Mouse (Mus musculus): ENCODE measurements around the gene Gse1.

Gse1 gene

DNA sequence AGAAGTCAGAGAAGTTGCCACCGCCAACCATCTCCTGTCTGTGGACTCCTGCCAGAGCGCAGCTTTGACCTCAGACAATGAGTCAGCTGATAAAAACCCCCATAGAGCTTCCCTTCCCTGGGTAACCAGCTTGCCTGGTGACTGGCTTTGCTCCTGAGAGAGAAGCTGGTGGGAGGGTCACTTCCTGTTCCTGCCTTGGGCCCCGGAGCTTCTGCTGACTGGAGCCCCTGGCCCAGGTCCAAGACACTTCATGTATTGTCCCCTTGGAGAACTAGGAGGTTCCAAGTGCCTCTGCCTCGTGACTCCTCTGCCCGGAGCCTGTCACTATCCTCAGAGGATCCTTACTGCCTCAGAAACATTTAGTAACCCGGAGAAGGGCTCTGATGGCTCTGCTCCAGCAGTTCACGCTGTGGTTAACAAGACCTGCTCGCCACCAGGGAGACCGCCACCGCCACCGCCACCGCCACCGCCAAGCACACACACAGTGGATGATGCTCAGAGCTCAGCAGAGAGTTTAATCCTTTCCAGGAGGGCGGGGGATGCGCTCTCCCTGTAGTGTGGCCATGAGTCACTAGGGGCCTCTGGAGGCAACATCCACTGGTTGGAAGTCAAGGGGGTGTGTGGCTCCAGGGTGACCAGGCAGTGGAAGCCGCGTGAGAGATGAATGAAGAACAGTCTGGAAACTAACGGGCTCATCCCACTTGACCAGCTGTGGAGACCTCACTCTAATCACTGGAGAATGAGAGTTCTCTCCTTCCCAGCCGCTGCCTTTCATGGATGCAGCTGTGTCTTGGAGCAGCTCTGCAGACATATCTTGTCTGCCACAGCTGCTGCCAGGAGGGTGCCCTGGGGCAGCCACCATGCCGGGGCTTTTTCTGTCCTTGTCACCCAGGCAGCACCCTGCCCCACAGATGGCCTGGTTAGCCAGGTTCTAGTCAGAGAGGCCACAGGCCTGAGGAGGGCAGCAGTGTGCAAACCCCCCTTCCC is 335.9 kb downstream of the Gse1 start:
- peak; percentile 87 for DNase-seq

DNA sequence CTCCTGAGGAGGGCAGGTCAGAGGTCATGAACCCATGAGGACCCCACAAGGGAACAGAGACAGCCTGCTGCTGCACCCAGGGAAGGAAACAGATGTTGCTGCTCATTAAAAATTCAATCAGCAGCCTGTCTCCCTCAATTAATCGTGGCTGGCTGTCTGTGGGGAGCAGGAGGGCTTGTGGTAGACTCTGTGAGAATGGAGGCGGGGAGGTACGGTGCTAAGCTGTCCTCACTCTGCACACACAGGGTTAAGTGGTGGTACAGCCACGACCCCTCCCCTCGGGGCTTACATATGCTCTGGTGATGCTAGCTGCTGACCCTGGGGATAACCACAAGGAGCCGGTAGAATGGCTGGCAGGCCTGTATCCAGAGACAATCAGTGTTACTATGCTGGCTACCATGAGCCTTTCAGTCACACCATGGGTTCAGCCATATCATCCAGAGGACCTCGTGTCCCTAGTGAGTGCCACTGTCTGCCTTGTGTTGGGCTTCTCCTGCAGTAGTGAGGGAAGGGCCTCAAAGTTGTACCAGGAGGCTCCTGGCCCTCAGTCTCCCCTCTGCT is 337.0 kb downstream of the Gse1 start:
- no peak for DNase-seq

DNA sequence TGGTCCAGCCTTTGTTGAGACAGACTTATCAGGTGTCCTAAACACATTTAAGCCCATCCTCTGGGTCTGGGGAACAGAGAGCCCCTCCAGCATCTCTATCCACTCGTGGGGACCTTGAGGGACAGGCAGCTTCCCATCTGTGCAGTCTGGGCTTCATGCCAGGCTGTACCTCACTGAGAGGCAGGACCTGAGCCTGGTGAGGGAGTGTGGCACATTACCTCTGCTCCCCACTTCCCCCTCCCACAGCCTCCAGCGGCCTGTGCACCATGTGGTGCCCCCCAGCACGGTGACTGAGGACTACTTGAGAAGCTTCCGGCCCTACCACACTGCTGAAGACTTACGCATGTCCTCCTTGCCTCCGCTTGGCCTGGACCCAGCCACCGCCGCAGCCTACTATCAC is 338.4 kb downstream of the Gse1 start:
- DNase-seq: no peak

DNA sequence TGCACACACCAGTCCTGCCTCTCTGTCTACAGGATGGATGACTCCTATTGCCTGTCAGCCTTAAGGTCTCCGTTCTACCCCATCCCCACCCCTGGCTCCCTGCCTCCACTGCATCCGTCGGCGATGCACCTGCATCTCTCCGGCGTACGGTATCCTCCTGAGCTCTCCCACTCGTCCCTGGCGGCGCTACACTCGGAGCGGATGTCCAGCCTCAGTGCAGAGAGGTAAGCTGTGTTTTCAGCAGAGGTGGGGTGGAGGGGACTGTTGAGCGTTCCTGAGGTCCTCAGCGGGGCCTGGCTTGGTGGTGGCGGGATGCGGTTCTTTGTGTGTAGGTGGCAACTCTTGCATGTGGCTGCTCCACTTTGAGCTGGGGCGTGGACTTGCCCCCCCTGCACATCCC is 339.5 kb downstream of the Gse1 start:
- DNase-seq: no peak

DNA sequence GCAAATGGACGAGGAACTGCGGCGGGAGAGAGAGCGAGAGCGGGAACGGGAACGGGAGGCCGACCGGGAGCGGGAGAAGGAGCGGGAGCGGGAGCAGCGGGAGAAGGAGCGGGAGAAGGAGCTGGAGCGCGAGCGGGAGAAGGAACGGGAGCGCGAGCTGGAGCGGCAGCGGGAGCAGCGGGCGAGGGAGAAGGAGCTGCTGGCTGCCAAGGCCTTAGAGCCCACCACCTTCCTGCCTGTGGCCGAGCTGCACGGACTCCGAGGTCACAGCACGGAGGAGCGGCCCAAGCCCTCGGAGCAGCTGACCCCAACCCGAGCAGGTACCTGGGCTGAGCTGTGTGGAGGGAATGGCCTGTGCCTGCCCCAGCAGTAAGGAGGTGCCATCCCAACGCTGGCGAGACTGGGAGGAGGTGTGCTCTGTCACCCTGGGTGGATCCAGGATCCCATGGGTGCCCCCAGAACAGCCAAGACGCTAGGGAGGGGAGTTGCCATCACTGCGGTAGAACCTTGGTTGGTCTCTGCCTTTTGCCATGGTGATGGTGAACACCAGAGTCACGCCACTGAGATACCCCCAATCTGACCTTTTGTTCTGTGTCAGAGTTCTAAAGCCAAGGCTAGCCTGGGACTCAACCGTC is 340.0 kb downstream of the Gse1 start:
- no peak for DNase-seq

DNA sequence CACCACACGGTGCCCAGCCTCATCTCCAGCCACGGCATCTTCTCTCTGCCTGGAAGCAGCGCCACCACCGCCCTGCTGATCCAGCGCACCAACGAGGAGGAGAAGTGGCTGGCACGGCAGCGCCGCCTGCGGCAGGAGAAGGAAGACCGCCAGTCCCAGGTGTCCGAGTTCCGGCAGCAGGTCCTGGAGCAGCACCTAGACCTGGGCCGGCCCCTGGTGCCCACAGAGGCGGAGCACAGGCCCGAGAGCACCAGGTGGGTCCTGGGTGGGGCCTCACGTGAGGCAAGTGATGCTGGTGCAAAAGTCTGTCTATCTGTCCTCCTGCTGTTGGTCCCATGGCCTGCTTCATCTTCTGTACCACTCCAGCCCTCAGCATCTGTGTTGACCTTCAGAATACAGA is 340.9 kb downstream of the Gse1 start:
- no peak for DNase-seq

DNA sequence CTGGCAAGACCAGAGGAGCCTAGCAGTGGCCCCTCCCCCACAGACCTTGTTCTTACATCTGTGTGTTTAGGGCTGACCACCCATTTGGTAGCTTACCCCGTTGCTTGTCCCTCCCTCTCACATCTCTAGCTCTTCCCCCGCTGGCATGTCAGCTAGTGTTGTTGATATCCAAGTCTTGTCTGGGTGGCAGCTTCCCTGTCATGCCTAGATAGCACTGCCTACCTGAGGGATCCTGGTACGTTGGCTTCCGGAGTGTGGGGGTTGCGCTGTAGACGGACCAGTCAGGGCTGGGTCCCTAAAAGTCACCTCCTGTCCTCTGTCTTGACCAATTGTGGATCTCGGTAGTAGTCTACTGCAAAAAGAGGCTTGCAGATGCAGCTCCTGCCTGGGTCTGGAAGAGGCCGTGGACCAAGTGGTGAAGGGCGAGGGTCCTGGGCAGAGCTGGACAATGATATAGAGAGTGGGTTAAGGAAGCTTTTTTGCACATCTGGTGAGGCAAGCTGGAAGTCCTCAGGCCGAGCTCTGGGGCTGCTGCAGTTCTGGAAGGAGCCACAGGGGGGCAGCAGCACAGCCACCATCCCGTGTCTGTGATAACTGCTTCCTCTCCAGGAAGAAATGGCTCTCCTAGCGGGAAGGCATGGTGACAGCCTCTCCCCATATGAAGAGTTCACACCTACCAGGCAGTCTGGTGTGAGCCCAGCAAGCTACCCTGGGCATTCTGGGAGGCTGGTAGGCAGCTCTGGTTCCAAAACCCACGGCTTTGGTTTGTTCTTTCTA is 341.9 kb downstream of the Gse1 start:
- DNase-seq: peak; percentile 82

DNA sequence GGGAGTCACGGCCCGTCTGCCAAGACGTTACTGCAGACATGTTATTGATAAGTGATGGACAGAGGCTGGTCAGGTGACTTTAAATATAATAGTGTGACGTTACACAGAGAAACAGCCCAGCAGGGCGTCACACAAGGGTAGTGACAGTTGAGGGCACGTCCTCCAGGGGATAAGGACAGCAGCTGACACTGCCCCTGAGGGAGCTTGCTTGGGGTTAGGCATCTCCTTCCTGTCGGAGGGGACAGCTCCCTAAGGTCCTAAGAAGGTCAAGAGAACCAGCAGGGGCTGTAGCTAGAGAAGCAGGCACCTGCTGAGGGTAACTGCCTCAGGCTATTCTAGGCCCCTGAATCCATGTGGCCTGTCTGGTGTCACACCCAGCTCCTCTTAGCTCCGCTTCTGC is 343.3 kb downstream of the Gse1 start:
- DNase-seq: no peak

DNA sequence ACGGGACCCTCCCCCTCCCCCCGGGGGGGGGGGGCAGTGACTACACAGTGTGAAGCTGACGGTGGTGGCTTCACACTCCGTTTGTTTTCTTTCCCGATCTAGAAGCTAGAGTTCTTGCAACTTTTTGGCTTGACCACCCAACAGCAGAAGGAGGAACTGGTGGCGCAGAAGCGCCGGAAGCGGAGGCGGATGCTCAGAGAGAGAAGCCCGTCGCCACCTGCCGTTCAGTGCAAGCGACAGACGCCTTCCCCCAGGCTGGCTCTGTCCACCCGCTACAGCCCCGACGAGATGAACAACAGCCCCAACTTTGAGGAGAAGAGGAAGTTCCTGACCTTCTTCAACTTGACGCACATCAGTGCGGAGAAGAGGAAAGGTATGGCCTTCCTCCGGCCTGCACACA is 344.3 kb downstream of the Gse1 start:
- DNase-seq: no peak

DNA sequence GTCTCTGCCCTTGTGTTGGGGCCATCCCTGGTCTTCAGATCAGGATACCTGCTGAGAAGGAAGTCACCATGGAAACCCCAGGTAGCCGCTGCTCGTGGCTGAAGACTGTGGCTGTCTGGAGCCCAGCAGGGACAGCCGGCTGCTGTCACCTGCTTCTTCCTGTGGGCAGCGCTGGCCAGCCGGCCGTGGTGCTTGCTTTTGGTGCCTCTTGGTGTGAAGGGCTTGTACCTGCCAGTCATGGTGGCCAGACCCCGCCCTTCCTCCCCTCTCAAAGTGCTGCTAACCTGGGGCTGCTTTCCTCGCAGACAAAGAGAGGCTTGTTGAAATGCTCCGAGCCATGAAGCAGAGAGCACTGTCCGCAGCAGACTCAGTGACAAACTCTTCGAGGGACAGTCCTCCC is 345.6 kb downstream of the Gse1 start:
- no peak for DNase-seq

DNA sequence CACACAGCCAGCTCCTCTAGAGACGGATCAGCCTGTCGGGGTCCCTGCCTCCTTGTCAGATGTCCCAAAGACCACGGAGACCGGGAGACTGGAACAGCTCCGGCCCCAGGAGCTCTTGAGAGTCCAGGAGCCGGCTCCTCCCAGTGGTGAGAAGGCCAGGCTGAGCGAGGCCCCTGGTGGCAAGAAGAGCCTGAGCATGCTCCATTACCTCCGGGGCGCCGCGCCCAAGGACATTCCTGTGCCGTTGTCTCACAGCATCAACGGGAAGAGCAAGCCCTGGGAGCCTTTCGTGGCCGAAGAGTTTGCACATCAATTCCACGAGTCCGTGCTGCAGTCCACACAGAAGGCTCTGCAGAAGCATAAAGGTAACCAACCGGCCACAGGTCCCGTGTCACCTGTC is 346.7 kb downstream of the Gse1 start:
- DNase-seq: peak; percentile 37

DNA sequence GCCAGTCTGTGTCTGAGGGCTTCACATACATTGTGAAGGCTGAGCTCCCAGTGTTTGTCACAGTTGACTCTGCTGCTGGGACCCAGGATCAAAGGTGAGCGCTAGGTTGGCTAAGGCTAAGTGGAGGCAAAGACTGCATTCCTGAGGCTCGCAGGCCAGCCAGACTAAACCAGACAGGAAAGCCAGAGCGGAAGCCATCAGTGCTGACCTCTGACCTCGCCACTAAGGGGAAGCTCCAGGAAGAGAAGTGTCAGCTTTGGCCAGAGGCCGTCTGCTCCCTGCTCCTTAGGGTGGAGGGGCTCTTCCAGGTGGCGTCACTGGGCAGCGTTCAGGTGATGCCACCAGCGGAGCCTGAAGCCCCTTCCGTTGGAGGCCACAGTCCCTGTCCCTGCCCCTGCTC is 347.5 kb downstream of the Gse1 start:
- DNase-seq: peak; percentile 75

DNA sequence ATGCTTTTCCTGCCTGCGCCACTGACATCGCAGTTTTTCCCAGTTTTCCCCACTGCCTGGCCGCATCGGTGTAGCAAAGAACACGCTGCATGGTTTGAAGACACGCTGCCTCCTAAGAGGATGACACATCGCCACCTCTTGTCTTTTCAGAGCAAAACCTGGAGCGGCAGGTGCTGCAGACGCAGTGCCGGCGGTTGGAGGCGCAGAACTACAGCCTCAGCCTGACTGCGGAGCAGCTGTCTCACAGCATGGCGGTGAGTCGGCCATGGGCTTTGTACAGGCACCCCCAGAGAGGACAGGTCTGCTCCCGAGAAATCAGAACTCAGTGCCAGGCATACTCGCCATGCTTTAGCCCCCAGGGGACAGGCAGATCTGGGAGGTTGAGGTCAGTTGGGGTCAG is 349.6 kb downstream of the Gse1 start:
- no peak for DNase-seq

DNA sequence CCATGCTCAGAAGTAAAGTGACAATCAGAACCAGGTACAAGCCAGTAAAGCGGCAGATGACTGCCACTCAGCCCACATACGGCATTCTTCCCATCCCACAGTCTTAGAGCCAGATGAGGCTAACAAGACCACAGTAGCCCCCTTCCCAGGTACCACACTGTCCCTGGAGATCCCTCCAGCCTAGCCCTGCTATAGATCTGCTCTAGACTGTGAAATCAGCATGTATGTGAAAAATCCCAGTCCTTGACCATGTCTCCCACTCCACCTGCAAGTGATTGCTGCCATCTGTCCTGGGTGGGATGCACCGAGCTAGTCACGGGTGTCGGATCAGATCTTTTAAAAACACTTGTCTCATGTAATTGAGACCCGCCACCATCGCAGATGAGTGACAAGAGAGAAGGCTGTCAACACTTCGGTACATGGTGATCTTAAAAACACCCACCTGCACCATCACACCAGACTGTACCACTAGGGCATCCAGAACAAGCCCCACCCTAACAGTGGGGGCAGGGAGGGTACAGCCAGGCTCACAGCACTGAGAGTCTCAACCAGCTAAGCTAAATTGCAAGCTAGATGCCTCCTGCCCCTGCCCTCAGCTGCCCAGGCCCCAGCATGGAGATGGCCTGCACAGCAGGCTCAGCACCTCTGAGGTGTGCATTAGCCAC is 352.2 kb downstream of the Gse1 start:
- DNase-seq: no peak

DNA sequence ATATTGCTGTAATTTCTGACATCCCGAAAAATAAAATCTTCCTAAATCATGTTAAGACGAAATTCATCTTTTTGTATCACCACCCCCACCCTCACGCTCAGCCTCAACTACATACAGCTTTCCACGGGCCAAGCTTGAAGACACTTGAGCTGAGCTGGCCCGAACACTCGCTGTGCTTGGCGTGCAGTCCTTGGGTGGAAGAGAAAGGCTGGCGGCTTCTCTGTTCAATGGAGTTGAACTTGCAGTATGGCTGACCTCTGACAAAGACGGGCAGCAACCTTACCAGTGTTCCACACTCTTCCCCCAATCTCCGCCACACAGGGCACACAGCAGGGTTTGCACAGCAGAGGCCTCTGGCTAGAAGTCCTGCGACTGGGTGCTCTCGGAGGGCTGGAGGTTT is 353.1 kb downstream of the Gse1 start:
- DNase-seq: no peak

DNA sequence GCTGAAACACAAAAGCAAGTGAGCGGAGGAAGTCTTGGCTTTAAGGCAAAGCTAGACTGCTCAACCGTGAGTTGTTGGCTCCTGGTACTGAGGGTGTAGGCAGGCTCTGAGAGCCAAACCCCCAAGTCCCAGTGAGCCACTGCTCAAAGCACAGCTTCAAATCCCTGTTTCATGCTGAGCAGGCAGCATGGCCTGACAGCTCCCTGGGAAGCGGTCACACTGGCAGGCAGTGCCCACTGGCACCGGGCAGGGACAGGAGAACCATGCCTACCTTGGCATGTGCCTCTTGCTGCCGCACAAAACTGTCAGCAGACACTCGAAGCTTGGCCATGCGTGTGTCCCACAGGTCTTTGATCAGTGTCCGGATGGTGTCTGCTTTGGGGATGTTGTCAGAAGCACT is 353.6 kb downstream of the Gse1 start:
- no peak for DNase-seq

DNA sequence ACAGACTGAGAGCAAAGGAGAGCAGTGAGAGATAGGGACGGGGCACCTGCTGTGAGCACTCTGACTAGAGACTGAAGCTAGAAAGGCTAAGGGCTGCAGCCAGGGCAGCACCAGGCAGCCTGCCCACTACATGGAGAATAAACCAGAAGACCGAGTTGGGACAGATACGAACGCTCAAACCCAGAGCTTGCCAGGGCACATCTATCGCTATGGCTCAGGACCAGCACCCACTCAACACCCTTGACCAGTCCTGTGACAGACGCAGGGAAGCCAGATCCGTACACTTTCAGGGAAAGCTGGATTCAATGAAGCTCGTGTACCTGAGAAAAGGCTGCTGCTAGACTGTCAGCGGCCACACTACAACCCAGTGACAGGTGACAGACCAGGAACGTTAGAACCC is 357.3 kb downstream of the Gse1 start:
- no peak for DNase-seq

DNA sequence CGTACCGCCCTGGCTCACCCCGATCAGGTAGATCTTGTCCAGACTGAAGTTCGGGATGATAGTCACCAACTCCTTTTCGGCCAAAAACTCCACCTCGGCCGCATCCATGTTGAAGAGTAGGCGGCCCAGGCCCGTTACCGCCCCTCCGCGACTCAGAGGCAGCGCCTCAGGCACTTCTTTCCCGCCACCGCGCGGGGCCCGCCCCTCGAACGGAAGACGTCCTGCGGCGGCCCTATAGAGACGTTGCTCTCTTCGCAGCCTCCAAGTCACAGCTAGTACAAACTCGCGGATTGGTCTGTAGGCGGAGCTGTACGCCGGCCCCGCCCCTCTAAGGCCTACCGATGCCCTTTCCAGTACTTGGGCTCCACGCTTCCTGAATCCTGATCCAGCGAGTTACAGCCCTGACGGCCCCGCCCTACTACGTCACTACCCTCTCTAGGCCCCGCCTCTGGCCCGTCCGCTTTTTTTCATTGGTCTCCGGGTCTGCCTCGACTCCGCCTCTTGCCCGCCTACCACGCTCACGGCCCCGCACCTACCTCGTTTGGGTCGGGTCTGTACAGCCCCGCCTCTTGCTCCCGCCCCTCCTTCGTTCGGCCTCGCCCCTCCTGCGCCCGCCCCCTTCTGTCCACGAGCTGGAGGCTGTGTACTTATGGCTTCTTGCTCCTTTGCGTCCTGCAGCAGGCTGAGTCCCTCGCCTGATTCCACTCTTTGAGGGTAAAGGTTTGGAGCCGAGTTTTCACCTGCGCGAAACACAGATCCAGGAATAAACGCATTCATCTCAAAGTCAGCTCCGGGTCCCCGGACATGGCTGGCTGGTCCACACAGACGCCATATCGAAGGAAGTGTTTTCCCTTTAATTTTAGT is 360.9 kb downstream of the Gse1 start, which contains the start of gene Gins2:
TSS of gene Gins2 (minus strand) at position 397 of the 864 bp plus-strand sequence.
- peak; percentile 100 for DNase-seq

DNA sequence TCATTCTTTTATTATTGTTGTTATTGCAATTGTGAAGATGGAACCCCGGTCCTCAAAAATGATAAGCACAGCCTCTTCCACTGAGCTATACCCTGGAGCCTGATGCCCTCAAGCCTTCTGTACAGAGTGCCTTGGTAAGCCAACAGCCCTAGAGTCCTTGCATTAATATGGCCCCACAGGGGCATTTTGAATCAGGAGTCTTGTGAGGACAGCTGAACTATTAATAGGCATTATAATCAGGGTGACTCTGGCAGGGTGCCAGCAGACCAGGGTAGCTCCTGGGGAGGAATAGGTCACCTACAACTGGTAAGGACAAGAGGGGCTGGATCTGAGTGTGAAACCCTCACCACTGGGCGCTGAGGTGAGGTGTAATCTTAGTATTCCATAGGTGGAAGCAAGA is 361.7 kb downstream of the Gse1 start:
- peak; percentile 22 for DNase-seq

DNA sequence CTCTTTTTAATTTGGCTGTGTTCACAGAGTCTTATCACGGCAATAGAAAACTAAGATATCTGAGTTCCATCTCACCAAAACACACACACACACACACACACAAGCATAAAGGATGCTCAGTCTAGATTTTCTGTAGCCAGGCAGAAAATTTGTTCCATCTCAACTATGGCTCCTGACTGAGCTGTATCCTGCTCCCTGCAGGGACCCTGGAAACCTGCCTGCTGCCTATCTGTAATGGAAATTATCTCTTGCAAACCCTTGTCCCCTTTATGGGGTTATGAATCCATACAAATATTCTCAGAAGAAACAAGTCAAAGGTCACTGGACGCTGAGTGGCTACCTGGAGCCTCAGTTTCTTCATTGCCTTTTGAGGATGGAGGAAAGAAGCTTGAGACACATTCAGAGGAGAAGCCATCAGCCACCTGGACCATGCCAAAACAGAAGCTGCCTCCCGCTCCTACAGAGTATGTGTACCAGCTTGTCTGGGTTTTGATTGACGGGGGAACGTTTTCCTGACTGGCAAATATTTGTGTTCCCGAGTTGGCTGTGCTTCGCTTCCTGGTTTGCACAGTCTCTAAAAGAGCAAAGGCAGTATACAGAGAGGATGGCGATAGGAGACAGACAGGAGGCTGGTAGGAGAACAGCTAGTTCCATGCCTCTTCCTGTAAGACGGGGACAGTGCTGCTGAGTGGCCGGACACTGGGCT is 363.5 kb downstream of the Gse1 start:
- DNase-seq: no peak

DNA sequence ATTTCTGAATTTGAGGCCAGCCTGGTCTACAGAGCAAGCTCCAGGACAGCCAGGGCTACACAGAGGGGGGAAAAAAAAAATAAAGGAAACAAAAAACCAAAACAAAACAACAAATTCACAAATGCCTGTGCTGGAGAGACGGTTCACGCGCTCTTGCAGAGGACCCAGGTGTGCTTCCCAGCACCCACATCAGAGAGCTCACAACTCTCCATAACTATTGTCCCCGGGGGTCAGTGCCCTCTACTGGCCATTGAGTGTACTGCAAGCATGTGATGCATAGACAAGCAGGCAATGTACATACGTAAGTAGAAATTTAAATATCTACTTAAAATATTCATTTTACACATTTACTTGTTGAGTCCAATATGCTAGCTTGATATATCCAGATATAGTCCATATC is 366.3 kb downstream of the Gse1 start:
- DNase-seq: no peak
